In the genomic region with DNA sequence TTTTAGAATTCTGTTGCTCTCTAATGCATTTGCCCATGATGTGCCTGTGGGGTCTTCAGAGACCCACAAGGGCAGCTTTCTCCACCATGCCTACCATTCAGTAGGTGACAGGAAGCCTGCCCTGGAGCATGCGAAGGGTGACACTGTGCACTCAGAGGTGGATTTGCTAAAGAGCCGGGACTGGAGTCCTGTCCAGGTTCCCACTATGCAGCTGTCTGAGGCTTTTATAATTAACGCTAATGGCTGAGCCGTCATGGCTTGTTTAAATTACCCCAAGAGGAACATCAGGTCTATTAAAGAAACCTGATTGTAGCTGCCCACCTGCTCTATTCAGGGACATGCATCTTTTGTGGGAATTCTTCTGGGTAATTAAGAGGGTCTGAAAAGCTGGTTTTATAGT, we compare ENCODE assay signal across 16 mouse cellular contexts.
A peak's percentile ranks its signal among the peaks of the same experiment; 100 is the strongest.
DNase-seq lines count a peak whose midpoint lies in the region; ATAC-seq lines count a peak whose summit lies in the region.
"Had no signal": no experiment of that assay in that cellular context is flagged by ENCODE, and none has a peak within 500 bp of the region (broad histone marks: within the 10 kb centered on the region; RNA-seq: fewer than 3 reads in every experiment).

No protein-coding gene starts in this region.

- intact Hi-C loops in gastrocnemius, postnatal 14 days (cut with DNase I; ENCODE audit: low total_unique reads): no loop called here

- peak; percentile 27 for DNase-seq in cerebellum, adult 9-10 months
- no peak for DNase-seq in cerebellum, postnatal 36 days
- DNase-seq in forebrain, embryonic 14.5 days (ENCODE audit: low spot score): peak; percentile 68
- DNase-seq in thymus, postnatal 4 days: no peak
- DNase-seq in kidney, adult 8-10 months: no peak
- DNase-seq in gastrocnemius, postnatal 14 days: no peak
- DNase-seq: cerebellum, adult 11-12 months; layer of hippocampus, adult 9-11 months had no signal

- peak; percentile 67 for ATAC-seq in forebrain, embryonic 14.5 days
- ATAC-seq in hindbrain, embryonic 16.5 days: peak; percentile 40
- ATAC-seq in neural tube, embryonic 12.5 days (ENCODE audit: low FRiP score, low read depth): peak; percentile 70
- ATAC-seq: activated CD4-positive, CD25-positive, alpha-beta regulatory T cell, adult 4 months; inflammation-experienced regulatory T-cells, adult 6 months; liver, embryonic 12.5 days had no signal

- H3K27me3 ChIP-seq in forebrain, embryonic 14.5 days (replicated peaks; ENCODE audit: control insufficient read depth, insufficient read depth, low read length): no peaks in the 10 kb centered on the region
- no peaks in the 10 kb centered on the region for H3K27me3 ChIP-seq in hindbrain, embryonic 16.5 days (replicated peaks; ENCODE audit: control insufficient read depth, insufficient read depth, low read length)
- H3K27me3 ChIP-seq in neural tube, embryonic 12.5 days (replicated peaks): no peaks in the 10 kb centered on the region
- H3K27me3 ChIP-seq: CH12.LX; heart, embryonic 15.5 days; liver, embryonic 12.5 days had no signal

- H3K4me1 ChIP-seq in forebrain, embryonic 14.5 days (ENCODE audit: control insufficient read depth, insufficient read depth, low read length): peaks cover 29% of the 10 kb centered on the region
- H3K4me1 ChIP-seq in hindbrain, embryonic 16.5 days (ENCODE audit: control insufficient read depth, insufficient read depth, low read depth, low read length): peaks cover 21% of the 10 kb centered on the region
- peaks cover 28% of the 10 kb centered on the region for H3K4me1 ChIP-seq in neural tube, embryonic 12.5 days
- H3K4me1 ChIP-seq: heart, embryonic 15.5 days; liver, embryonic 12.5 days had no signal

- H3K27ac ChIP-seq in forebrain, embryonic 14.5 days (ENCODE audit: low read depth, low read length): peak overlapping the region; percentile 72
- H3K27ac ChIP-seq in hindbrain, embryonic 16.5 days (ENCODE audit: low read depth, low read length): peak overlapping the region; percentile 55; the same call in 1 of the 2 replicates
- no peak overlapping the region for H3K27ac ChIP-seq in neural tube, embryonic 12.5 days
- H3K27ac ChIP-seq: heart, embryonic 15.5 days; kidney, postnatal 0 days; liver, embryonic 12.5 days had no signal

- no peaks in the 10 kb centered on the region for H3K9me3 ChIP-seq in forebrain, embryonic 14.5 days (replicated peaks; ENCODE audit: control insufficient read depth, low read length)
- no peaks in the 10 kb centered on the region for H3K9me3 ChIP-seq in hindbrain, embryonic 16.5 days (ENCODE audit: control insufficient read depth, low read length)
- H3K9me3 ChIP-seq in neural tube, embryonic 12.5 days: no peaks in the 10 kb centered on the region
- H3K9me3 ChIP-seq: heart, embryonic 15.5 days had no signal

- no peak overlapping the region for H3K4me3 ChIP-seq in forebrain, embryonic 14.5 days (ENCODE audit: low read depth, low read length)
- H3K4me3 ChIP-seq in hindbrain, embryonic 16.5 days (ENCODE audit: low read length): no peak overlapping the region
- no peak overlapping the region for H3K4me3 ChIP-seq in neural tube, embryonic 12.5 days
- H3K4me3 ChIP-seq: heart, embryonic 15.5 days; liver, embryonic 12.5 days had no signal

- no peaks in the 10 kb centered on the region for H3K36me3 ChIP-seq in forebrain, embryonic 14.5 days (ENCODE audit: control insufficient read depth, insufficient read depth, low read length)
- H3K36me3 ChIP-seq in hindbrain, embryonic 16.5 days (ENCODE audit: control insufficient read depth, insufficient read depth, low read length): no peaks in the 10 kb centered on the region
- H3K36me3 ChIP-seq in neural tube, embryonic 12.5 days: no peaks in the 10 kb centered on the region
- H3K36me3 ChIP-seq: heart, embryonic 15.5 days; liver, embryonic 12.5 days had no signal

- peak overlapping the region; percentile 21; the same call in 1 of the 2 replicates for H3K9ac ChIP-seq in forebrain, embryonic 14.5 days (ENCODE audit: low read length)
- no peak overlapping the region for H3K9ac ChIP-seq in hindbrain, embryonic 16.5 days (ENCODE audit: low read depth, low read length)
- H3K9ac ChIP-seq in neural tube, embryonic 12.5 days: no peak overlapping the region
- H3K9ac ChIP-seq: heart, embryonic 15.5 days; liver, embryonic 12.5 days had no signal

- WGBS in forebrain, embryonic 14.5 days: 8% methylated on average over 4 of the region's 4 CpGs
- WGBS in hindbrain, embryonic 16.5 days: 22% methylated on average over 4 of the region's 4 CpGs
- WGBS in neural tube, embryonic 12.5 days: 23% methylated on average over 4 of the region's 4 CpGs

- H3K4me2 ChIP-seq in forebrain, embryonic 14.5 days (ENCODE audit: low read length): no peak overlapping the region
- H3K4me2 ChIP-seq in hindbrain, embryonic 16.5 days (ENCODE audit: low read length): no peak overlapping the region
- H3K4me2 ChIP-seq in neural tube, embryonic 12.5 days (replicated peaks): no peak overlapping the region
- H3K4me2 ChIP-seq: heart, embryonic 15.5 days; liver, embryonic 12.5 days had no signal

Comparison
In these comparisons a context has a peak if more than half of its experiments do, and no peak if none do; other contexts are left out.
1. DNase-seq: peak in cerebellum, adult 9-10 months (single experiment) and forebrain, embryonic 14.5 days (single experiment); none in cerebellum, postnatal 36 days (0 of 2), thymus, postnatal 4 days (single experiment), kidney, adult 8-10 months (0 of 2) and gastrocnemius, postnatal 14 days (single experiment).
2. Peak in every context shown above with its lines, with median percentiles within 50 percentile points of each other: ATAC-seq.